Mouse (Mus musculus): ENCODE measurements around the gene E130114P18Rik.

Gene E130114P18Rik

DNA sequence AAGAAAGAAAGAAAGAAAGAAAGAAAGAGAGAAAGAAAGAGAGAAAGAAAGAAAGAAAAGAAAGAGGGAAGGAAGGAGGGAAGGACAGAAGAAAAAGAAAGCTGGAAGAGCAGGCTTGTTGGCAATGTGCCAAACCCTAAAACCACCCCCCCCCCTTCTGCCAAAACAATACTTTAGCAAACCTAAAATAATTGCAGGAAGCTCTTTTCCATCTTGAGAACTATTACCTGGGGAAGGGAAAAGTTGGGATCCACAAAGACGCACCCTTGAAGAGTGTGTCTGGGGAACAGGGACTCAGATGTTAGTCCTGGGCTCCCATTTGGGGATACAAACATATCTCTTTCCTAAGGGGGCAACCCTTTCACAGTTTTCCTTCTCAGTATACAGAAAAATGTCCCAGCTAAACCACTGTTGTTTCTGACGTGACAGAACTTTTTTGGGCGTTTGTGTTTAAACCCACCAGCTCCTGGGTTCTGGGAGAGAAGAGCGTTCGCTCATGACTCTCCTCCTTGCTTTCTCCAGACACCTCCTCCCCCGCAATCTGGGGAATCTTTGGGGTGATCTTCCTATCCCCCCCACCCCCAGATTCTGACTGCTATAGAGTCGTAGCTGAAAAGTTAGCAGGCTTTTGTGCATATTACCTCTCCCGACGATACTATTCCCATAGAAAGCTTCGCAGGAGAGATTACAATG, 1.3 kb downstream of the E130114P18Rik start:
- no peak for DNase-seq (ENCODE audit: low read depth, low spot score)

GRCm38 (mm10) chr4:97775494-97776265, 2.2 kb downstream of the E130114P18Rik start:
- no peak for DNase-seq (ENCODE audit: low read depth, low spot score)

DNA sequence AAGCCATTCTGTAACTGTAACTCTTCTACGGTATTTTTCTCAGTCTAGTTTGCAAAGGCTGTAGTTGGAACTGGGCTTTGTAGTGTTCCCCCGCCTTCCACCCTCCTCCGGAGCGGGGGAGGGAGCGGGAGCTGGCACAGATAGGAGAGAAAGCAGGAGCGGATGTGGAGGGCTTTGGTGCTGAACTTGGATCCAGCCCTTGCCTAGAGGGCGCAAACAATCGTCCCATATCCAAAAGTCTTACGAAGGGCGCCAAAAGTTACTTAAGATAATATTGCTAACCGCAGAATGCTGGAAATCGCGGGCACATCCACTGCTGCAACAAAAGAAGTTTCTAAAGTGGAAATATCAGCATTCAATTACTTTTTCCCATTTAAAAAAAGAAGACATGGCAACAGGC, 2.8 kb downstream of the E130114P18Rik start:
- peak; percentile 80 for DNase-seq (ENCODE audit: low read depth, low spot score)

DNA sequence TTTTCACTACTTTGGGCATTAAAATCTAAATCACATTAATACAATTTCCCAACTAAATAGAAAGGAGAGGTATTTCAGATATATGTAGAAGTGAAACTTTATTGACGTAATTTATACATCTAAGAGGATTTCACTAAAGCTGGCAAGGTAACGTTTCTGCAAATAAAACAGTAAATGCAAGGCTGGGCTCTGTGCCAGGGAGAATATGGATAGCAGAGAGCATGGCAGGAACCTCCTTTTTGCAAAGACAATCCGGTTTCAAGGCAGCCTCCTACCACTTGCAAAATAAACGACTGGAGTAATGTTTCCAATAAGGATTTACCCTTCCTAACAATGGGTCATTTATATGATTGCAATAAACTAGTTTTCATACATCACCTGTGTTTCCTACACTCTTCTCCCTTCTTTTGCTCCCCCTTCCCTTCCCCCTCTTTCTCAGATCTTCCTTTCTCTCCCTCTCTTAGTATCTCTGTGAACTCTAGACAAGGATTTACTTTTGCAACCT, 3.4 kb downstream of the E130114P18Rik start:
- DNase-seq (ENCODE audit: low read depth, low spot score) = no peak

GRCm38 (mm10) chr4:97773791-97774190, 4.1 kb downstream of the E130114P18Rik start:
- no peak for DNase-seq (ENCODE audit: low read depth, low spot score)

- DNase-seq (ENCODE audit: low read depth, low spot score) = peak; percentile 99
These were observed 4.7 kb downstream of the E130114P18Rik start for GRCm38 (mm10) chr4:97773110-97773593.

- no peak for DNase-seq (ENCODE audit: low read depth, low spot score)
These were observed 5.2 kb downstream of the E130114P18Rik start, which contains the start of gene Nfia for GRCm38 (mm10) chr4:97772641-97773040. Nfia (plus strand) TSS chr4:97772734.

DNA sequence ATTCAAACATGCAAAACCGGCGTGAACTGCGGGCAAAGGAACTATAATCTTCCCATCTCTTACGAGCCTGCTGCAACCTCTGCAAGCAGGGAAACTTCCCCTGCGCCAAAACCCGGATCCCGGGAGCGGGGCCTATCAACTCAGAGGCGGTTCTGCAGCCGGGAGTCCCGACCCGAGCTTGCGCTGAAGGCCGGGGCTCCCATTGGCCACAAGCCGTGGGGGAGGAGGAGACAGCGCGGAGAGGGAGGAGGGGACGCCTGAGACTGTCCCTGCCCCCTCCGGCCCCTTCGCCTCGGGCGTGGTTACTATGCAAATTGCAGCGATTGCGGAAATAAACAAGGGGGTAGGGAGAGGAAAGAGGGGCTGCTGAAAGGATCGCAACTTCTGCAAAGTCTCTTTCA, 5.8 kb downstream of the E130114P18Rik start:
- peak; percentile 97 for DNase-seq (ENCODE audit: low read depth, low spot score)

DNA sequence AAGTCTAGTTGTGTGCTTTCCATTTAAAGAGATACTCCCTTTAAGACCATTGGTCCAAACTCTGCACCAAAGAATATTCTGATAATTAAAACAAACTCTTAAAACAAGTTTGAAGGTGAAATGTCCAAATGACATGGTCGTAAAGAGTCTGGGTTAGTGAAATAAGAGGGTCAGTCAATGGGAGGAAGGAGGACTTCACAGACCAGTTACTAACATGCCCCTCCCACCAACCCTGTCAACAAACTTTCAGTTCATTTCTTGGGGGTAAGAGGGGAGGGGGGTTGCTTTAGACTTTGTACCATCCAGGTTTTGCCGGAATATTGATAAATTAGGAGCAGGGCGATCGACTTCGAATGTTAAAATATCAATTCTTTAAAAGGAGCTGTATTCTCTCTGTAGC, 6.5 kb downstream of the E130114P18Rik start:
- no peak for DNase-seq (ENCODE audit: low read depth, low spot score)

GRCm38 (mm10) chr4:97769861-97770260, 8.0 kb downstream of the E130114P18Rik start:
- no peak for DNase-seq (ENCODE audit: low read depth, low spot score)

GRCm38 (mm10) chr4:97767516-97767915, 10.4 kb downstream of the E130114P18Rik start:
- DNase-seq (ENCODE audit: low read depth, low spot score) = no peak

GRCm38 (mm10) chr4:97767025-97767424, 10.9 kb downstream of the E130114P18Rik start:
- no peak for DNase-seq (ENCODE audit: low read depth, low spot score)

DNA sequence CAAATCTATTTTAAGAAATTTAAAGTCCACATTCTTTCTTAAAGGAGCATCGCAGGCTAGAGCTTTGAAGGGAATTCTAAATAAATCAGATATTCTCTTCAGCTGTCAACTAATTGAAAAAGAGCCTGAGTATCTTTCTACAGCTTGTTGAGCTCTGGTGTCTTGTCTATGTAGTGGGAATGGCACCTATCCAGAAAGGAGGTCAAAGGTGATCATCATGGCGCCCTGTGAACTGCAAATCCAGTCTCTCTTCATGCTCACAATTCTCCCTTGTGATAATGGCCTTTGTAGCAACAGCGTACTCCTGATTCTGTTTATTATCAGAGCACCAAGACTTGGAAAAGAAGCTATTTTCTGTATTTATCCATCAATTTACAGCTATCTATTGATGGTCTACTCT, 11.8 kb downstream of the E130114P18Rik start:
- no peak for DNase-seq (ENCODE audit: low read depth, low spot score)

- no peak for DNase-seq (ENCODE audit: low read depth, low spot score)
These were observed 12.4 kb downstream of the E130114P18Rik start for GRCm38 (mm10) chr4:97765341-97766020.

GRCm38 (mm10) chr4:97764616-97765015, 13.3 kb downstream of the E130114P18Rik start:
- no peak for DNase-seq (ENCODE audit: low read depth, low spot score)

DNA sequence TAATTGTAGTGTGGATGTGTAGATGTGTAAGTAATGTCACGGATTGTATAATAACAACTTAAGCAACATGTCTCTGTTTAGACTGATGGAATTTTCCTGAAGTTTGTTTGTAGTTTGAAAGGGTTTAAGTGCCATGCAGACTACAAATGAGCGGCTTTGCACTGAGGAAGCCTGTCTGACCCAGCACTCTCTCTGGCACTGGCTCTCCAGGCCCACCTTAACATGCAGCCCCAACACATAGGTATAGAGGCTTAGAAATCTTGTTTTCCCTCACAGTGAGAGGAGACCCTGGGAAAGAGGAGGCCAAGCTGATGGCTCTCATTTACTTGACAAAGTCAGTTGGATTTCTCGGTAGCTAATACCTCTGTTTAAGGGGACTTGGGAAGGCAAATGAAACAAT, 19.2 kb downstream of the E130114P18Rik start:
- no peak for DNase-seq (ENCODE audit: low read depth, low spot score)

- DNase-seq (ENCODE audit: low read depth, low spot score) = no peak
These were observed 19.9 kb downstream of the E130114P18Rik start for GRCm38 (mm10) chr4:97757978-97758461.

DNA sequence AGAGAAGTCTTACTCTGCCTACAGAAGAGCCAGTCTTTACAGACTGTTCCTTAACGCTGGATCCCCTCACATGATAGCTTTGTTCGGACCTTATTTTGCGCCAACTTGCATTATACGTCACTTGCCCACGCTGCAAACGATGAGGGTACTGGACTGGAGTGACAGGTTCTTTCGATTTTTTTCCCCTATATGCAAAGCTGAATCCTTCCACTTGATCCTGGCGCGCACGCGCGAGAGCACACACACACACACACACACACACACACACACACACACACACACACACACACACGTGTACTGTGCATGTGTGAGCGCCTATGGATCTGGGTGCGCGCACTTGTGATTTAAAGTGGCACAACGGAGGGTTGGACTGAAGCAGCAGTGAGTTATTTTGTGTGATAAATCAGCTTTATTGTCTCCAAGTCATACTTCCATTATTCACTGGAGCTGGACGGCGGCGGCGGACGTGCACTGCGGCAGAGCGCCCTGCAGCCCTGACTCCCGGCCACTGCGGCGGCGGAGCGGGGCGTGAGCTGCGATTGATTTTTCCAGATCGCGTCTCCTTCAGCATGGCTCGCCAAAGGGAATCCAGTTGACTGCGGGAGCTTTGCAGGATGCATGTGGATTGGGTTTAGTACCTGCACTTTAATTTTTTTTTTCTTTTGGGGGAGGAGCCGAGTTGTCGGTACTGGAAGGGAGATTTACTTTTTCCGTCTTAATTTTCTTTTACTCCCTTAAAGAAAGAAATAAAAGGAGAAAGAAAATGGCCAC, 20.5 kb downstream of the E130114P18Rik start:
- peak; percentile 81 for DNase-seq (ENCODE audit: low read depth, low spot score)

DNA sequence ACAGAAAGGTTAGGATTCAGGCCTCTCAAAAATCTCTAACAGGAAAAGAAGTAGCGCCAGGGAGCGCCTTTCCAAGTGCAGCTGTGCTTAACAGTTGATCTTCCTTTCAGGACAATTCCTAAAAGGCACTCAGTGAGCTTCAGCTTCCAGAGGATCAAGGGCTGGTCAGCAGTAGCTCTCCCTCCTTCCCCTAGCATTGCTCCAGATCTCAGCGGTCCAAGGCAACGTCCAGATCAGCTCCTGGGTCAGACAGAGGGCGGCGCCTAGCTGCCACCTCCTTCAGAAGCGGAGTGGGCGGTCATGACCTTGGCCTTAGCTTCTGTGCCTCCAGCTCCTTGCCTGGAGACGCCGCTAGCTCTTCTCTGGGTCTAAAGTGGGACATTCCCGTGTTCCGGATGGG, 23.6 kb downstream of the E130114P18Rik start:
- peak; percentile 34 for DNase-seq (ENCODE audit: low read depth, low spot score)

DNA sequence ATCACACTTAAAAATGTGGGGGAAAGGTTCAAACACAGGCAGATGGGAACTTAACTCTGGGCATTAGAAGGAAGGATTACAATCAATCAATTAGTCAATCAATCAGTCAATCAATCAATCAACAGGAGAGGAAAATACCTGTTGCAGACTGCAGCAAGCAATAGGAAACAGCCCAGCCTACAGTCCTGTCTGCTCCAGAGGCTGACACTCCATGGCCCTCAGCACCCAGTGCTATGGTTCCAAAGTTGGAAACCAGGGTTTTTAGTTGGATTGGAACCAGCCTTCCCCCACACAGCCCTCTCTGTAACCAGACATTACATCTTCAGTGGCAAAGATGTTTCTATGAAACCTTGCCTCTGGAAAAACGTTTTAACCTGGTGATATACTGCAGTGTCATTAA, 24.4 kb downstream of the E130114P18Rik start:
- no peak for DNase-seq (ENCODE audit: low read depth, low spot score)
